In genomic region chr14:81716056-81716455, GRCm38 (mm10) we compare ENCODE assay signal across 11 mouse cellular contexts.
DNase-seq lines count a peak whose midpoint lies in the region; TF ChIP-seq lines count a peak whose summit lies in the region.
"Had no signal": no experiment of that assay in that cellular context is flagged by ENCODE, and none has a peak within 500 bp of the region (broad histone marks: within the 10 kb centered on the region; RNA-seq: fewer than 3 reads in every experiment).

No protein-coding gene starts in this region.

- peak; percentile 12 for DNase-seq in layer of hippocampus, adult 9-11 months
- DNase-seq in layer of hippocampus, postnatal 10 days (ENCODE audit: low spot score in 2 of 2) = no peak
- DNase-seq in brain, embryonic 14.5 days (ENCODE audit: low read depth) = peak; percentile 71
- peak; percentile 22 for DNase-seq in cerebellum, adult 11-12 months
- DNase-seq in cerebellum, postnatal 25 days = peak; percentile 21 to 48
- no peak for DNase-seq in right cerebral cortex, adult 2 months (ENCODE audit: low spot score in 2 of 2)
- DNase-seq in ovary, postnatal 10 days (ENCODE audit: low spot score) = no peak
- DNase-seq: adrenal gland, postnatal 25 days; gastrocnemius, postnatal 14 days; heart, adult 2 months; right cerebral cortex, adult 18-20 months had no signal

- no peak for TF ChIP-seq POLR2A in brain, embryonic 14.5 days (IDR thresholded peaks at IDR 0.05; ENCODE audit: borderline replicate concordance, extremely low read depth, insufficient read depth, insufficient read length, poor library complexity, severe bottlenecking)

- TF ChIP-seq CTCF in brain, embryonic 14.5 days (IDR thresholded peaks at IDR 0.05; ENCODE audit: borderline replicate concordance, extremely low read depth, insufficient read depth, insufficient read length) = no peak

Comparison
In these comparisons a context has a peak if more than half of its experiments do, and no peak if none do; other contexts are left out.
1. DNase-seq: peak in layer of hippocampus, adult 9-11 months (single experiment), brain, embryonic 14.5 days (single experiment), cerebellum, adult 11-12 months (single experiment) and cerebellum, postnatal 25 days (2 of 2); none in layer of hippocampus, postnatal 10 days (0 of 2), right cerebral cortex, adult 2 months (0 of 2) and ovary, postnatal 10 days (single experiment).